Mouse (Mus musculus): ENCODE measurements around the gene B430306N03Rik. TPM values are rescaled to one million over a fixed set of nuclear protein-coding genes. Genes with fewer than 3 reads are reported as not detected.

Gene B430306N03Rik
- total RNA-seq, 2 experiments from 2014 or later: 0.50 to 1.0 TPM

- DNase-seq (ENCODE audit: low spot score in 2 of 2): no peak
Observed at GRCm38 (mm10) chr17:48360462-48360861, 44.5 kb downstream of the B430306N03Rik start.

GRCm38 (mm10) chr17:48362346-48362745, 46.4 kb downstream of the B430306N03Rik start:
- no peak for DNase-seq (ENCODE audit: low spot score in 2 of 2)

GRCm38 (mm10) chr17:48362966-48363365, 47.0 kb downstream of the B430306N03Rik start:
- no peak for DNase-seq (ENCODE audit: low spot score in 2 of 2)

GRCm38 (mm10) chr17:48363421-48363965, 47.6 kb downstream of the B430306N03Rik start:
- no peak for DNase-seq (ENCODE audit: low spot score in 2 of 2)

- no peak for DNase-seq (ENCODE audit: low spot score in 2 of 2)
Observed at GRCm38 (mm10) chr17:48365511-48366155, 49.7 kb downstream of the B430306N03Rik start.

- no peak for DNase-seq (ENCODE audit: low spot score in 2 of 2)
Observed at GRCm38 (mm10) chr17:48366806-48367205, 50.9 kb downstream of the B430306N03Rik start.

GRCm38 (mm10) chr17:48371621-48372020, 55.7 kb downstream of the B430306N03Rik start:
- DNase-seq (ENCODE audit: low spot score in 2 of 2): no peak

- DNase-seq (ENCODE audit: low spot score in 2 of 2): no peak
Observed at GRCm38 (mm10) chr17:48372987-48373386, 57.0 kb downstream of the B430306N03Rik start.

- no peak for DNase-seq (ENCODE audit: low spot score in 2 of 2)
Observed at GRCm38 (mm10) chr17:48376102-48376501, 60.2 kb downstream of the B430306N03Rik start.

Other genes starting within 250 kb of the B430306N03Rik start
- not detected for gene 1700067P10Rik, start 226.8 kb upstream of the B430306N03Rik start, total RNA-seq (2021)
- gene 9830107B12Rik, start 169.9 kb upstream of the B430306N03Rik start, total RNA-seq (2021): under 1 TPM in 1 of 2 experiments, not detected in 1; 0.28 TPM
- under 1 TPM; 0.31 to 0.48 TPM for gene A530064D06Rik, start 148.9 kb upstream of the B430306N03Rik start, total RNA-seq (2021)
- gene Trem1, start 83.4 kb upstream of the B430306N03Rik start, total RNA-seq (2021): under 1 TPM; 0.08 to 0.25 TPM
- 1 to 10 TPM in 1 of 2 experiments, under 1 TPM in 1; 0.92 to 1.5 TPM for gene Trem3, start 68.4 kb upstream of the B430306N03Rik start, total RNA-seq (2021)
- 1 to 10 TPM; 1.6 to 2.1 TPM for gene Treml4, start 51.8 kb upstream of the B430306N03Rik start, total RNA-seq (2021)
- 1 to 10 TPM in 1 of 2 experiments, under 1 TPM in 1; 0.87 to 1.2 TPM for gene Treml2, start 16.6 kb upstream of the B430306N03Rik start, total RNA-seq (2021)
- gene Trem2, start 30.3 kb downstream of the B430306N03Rik start, total RNA-seq (2021): 1 to 10 TPM; 2.1 to 3.1 TPM
- gene Treml1, start 43.8 kb downstream of the B430306N03Rik start, total RNA-seq (2021): 1 to 10 TPM in 1 of 2 experiments, under 1 TPM in 1; 0.62 to 1.7 TPM
- 10 to 100 TPM; 28.3 to 35.4 TPM for gene Nfya, start 93.8 kb downstream of the B430306N03Rik start, total RNA-seq (2021)
- gene Oard1, start 93.9 kb downstream of the B430306N03Rik start, total RNA-seq (2021): 10 to 100 TPM; 25.6 to 26.9 TPM
- gene Apobec2, start 116.8 kb downstream of the B430306N03Rik start, total RNA-seq (2021): 10 to 100 TPM in 1 of 2 experiments, 1 to 10 TPM in 1; 7.6 to 24.5 TPM
- 1 to 10 TPM; 2.8 to 5.5 TPM for gene Tspo2, start 135.4 kb downstream of the B430306N03Rik start, total RNA-seq (2021)
- 1 to 10 TPM in 1 of 2 experiments, not detected in 1; 1.3 TPM for gene Unc5cl, start 138.8 kb downstream of the B430306N03Rik start, total RNA-seq (2021)